Mouse (Mus musculus) frontal cortex, postnatal 10 days (tissue): ENCODE measurements around the gene Gm3618.
A peak's percentile ranks its signal among the peaks of the same experiment; 100 is the strongest.
"Not testable (repeated sequence)": the region's sequence is repeated elsewhere in the genome, so short reads cannot be mapped to it uniquely, and the experiment has no call there.

Experiments used
- DNase-seq, 2 experiments: peaks; one replicate each; pipeline ENCODE4 v3.0.0; 2022; ENCODE audit warnings: low spot score in 2 of 2, mixed read lengths in 1 of 2

The Gm3618 gene

DNA sequence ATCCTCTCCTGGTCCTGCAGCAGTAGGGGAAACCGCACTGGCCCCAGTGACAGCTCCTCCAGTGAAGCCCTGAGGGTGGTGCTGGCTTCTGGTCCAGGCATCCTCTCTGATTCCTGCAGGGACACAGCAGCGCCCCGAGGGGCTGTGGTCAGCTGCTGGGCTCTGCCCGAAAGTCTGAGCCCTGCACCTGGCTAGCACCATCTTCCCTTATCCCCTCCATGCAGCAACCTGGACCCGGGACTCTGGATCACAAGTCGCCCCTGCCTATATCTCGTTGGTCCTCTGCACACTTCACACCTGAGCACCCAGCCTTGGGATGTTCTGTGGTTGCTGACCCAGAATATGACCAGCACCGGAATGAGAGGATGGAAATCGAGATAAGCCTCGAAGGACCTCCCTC, at the start of gene Gm3618:
Gene Gm3618, minus strand, starts transcription at position 101 of the 400 bp plus-strand sequence.
- not testable (repeated sequence) for DNase-seq

GRCm38 (mm10) chr14:6390219-6390618, 46.7 kb upstream of the Gm3618 start, which contains the start of gene Gm16440:
Gene Gm16440, minus strand, starts transcription at chr14:6390319.
- DNase-seq, result not testable (repeated sequence)

DNA sequence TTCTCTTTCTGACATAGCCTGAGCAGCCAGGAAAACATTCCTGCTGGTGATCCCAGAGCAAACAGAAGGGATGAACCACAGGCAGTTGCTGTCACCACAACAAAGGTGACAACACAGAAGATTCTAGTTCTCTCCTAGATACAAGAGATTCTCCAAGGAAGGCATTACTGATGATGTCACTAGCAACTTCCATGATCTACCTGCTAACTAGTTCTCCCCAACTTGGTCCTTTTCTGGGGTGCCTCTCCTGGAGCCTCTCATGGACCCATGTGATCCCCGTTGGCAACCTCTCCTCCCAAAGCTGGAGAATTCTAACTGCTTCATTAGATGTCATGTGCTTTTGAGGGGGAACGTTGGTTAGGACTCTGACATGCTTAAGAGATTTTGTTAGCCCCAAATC, 38.7 kb downstream of the Gm3618 start, which contains the start of gene Gm21103:
Gene Gm21103, minus strand, starts transcription at position 101 of the 400 bp plus-strand sequence.
- DNase-seq, result not testable (repeated sequence)

GRCm38 (mm10) chr14:6286931-6287715, 56.4 kb downstream of the Gm3618 start, which contains the start of gene Gm3411:
Gene Gm3411, minus strand, starts transcription at chr14:6287250.
- peak; percentile 9 to 49 for DNase-seq
